Mouse (Mus musculus) brain, embryonic 14.5 days (tissue): ENCODE results near the gene Fbln2.

ENCODE experiments used
- CTCF ChIP-seq: fragments of 200-500 bp; IDR thresholded peaks from 2 replicates; pipeline ENCODE4 v1.5.1; 2012; ENCODE audit warnings: inconsistent platforms, mild to moderate bottlenecking, moderate library complexity, borderline replicate concordance; ENCODE audit not compliant: insufficient read depth, insufficient read length; ENCODE audit errors: extremely low read depth
- POLR2A ChIP-seq: fragments of 200-500 bp; IDR thresholded peaks from 2 replicates; pipeline ENCODE4 v1.6.1; 2012; ENCODE audit warnings: mild to moderate bottlenecking, inconsistent platforms, borderline replicate concordance; ENCODE audit not compliant: poor library complexity, insufficient read depth, insufficient read length, severe bottlenecking; ENCODE audit errors: extremely low read depth

GRCm38 (mm10) chr6:91209780-91210179 lies 2.5 kb upstream of the Fbln2 start:
- TF ChIP-seq POLR2A = no peak
- no peak for TF ChIP-seq CTCF
